Mouse (Mus musculus): ENCODE measurements at regions not wholly inside any gene's neighbourhood (a gene's known extent, or its start where the extent isn't known, plus 50 kb on each side); places are given as distances from the start of the nearest gene placed in this dataset.

- Histone ChIP-seq H3K4me3 (ENCODE audit: control insufficient read depth in 1 of 2, insufficient read depth in 1 of 2, low read depth in 2 of 2, low read length in 2 of 2) (no peak overlapping the region), H3K27ac (ENCODE audit: control insufficient read depth, low read depth, low read length) (no peak overlapping the region), H3K9ac (ENCODE audit: control insufficient read depth, low read depth, low read length, poor library complexity, severe bottlenecking) (no peak overlapping the region), H3K4me1 (ENCODE audit: control insufficient read depth in 1 of 2, insufficient read depth in 2 of 2, low read length in 2 of 2) (no peaks in the 10 kb centered on the region), H3K27me3 (ENCODE audit: control insufficient read depth in 1 of 2, insufficient read depth in 2 of 2, low read length in 2 of 2) (no peaks in the 10 kb centered on the region), H3K9me3 (replicated peaks; ENCODE audit: insufficient read depth, low read length) (no peaks in the 10 kb centered on the region), H3K36me3 (ENCODE audit: control insufficient read depth in 1 of 2, insufficient read depth in 2 of 2, low read length in 2 of 2) (no peaks in the 10 kb centered on the region), H3K79me2 (ENCODE audit: control insufficient read depth, insufficient read depth, low read length, poor library complexity) (no peaks in the 10 kb centered on the region)
- no peak for DNase-seq (ENCODE audit: low read depth, low spot score)
- TF ChIP-seq CTCF (IDR thresholded peaks at IDR 0.05 in 2 of 3, conservative IDR thresholded peaks at IDR 0.05 in 1 of 3; ENCODE audit: control insufficient read depth in 1 of 3, insufficient read depth in 1 of 3, low read depth in 2 of 3, low read length in 3 of 3, poor library complexity in 1 of 3, severe bottlenecking in 1 of 3) (no peak), TAL1 (IDR thresholded peaks at IDR 0.05; ENCODE audit: low read length) (no peak), POLR2AphosphoS2 (IDR thresholded peaks at IDR 0.05; ENCODE audit: low read length) (no peak), UBTF (IDR thresholded peaks at IDR 0.05; ENCODE audit: borderline replicate concordance, insufficient read depth, low read depth, low read length) (no peak), RCOR1 (IDR thresholded peaks at IDR 0.05; ENCODE audit: low read depth, low read length) (no peak), NRF1 (IDR thresholded peaks at IDR 0.05; ENCODE audit: insufficient read depth, low read depth, low read length, poor library complexity, severe bottlenecking) (no peak), MYC (IDR thresholded peaks at IDR 0.05; ENCODE audit: low read depth, low read length) (no peak), ZC3H11A (IDR thresholded peaks at IDR 0.05; ENCODE audit: low read depth, low read length) (no peak), CHD1 (IDR thresholded peaks at IDR 0.05; ENCODE audit: low read depth, low read length) (no peak), MEF2A (IDR thresholded peaks at IDR 0.05; ENCODE audit: extremely low read depth, insufficient replicate concordance, low read depth, low read length, poor library complexity, severe bottlenecking) (no peak)
Measured at GRCm38 (mm10) chr11:32883062-32883852, 58.9 kb upstream of the Smim23 start.

DNA sequence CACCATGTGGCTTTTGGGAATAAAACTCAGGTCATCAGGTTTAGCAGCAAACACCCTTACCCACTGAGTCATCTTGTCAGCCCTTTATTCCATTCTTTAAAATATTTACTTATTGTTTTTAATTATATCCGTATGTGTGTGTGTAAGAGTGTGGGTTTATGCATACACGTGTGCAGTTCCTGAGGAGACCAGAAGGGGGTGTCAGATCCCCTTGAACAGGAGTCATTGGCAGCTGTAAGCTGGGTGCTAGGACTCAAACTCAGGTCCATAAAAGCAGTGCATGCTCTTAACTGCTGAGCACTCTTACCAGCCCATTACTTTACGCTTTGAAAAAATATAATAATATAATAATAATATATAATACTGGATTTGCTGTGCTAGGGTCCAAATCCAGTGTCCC is 54.6 kb upstream of the Smim23 start:
- Histone ChIP-seq H3K9me3 (replicated peaks; ENCODE audit: insufficient read depth, low read length) (no peaks in the 10 kb centered on the region), H3K79me2 (ENCODE audit: control insufficient read depth, insufficient read depth, low read length, poor library complexity) (no peaks in the 10 kb centered on the region), H3K4me1 (ENCODE audit: control insufficient read depth in 1 of 2, insufficient read depth in 2 of 2, low read length in 2 of 2) (no peaks in the 10 kb centered on the region), H3K27me3 (ENCODE audit: control insufficient read depth in 1 of 2, insufficient read depth in 2 of 2, low read length in 2 of 2) (no peaks in the 10 kb centered on the region), H3K36me3 (ENCODE audit: control insufficient read depth in 1 of 2, insufficient read depth in 2 of 2, low read length in 2 of 2) (no peaks in the 10 kb centered on the region), H3K4me3 (ENCODE audit: control insufficient read depth in 1 of 2, insufficient read depth in 1 of 2, low read depth in 2 of 2, low read length in 2 of 2) (no peak overlapping the region), H3K27ac (ENCODE audit: control insufficient read depth, low read depth, low read length) (no peak overlapping the region), H3K9ac (ENCODE audit: control insufficient read depth, low read depth, low read length, poor library complexity, severe bottlenecking) (no peak overlapping the region)
- TF ChIP-seq CTCF (IDR thresholded peaks at IDR 0.05 in 2 of 3, conservative IDR thresholded peaks at IDR 0.05 in 1 of 3; ENCODE audit: control insufficient read depth in 1 of 3, insufficient read depth in 1 of 3, low read depth in 2 of 3, low read length in 3 of 3, poor library complexity in 1 of 3, severe bottlenecking in 1 of 3) (peak in 1 of 3 experiments; percentile 22; a peak in 1 of 6 replicates), BHLHE40 (IDR thresholded peaks at IDR 0.05; ENCODE audit: borderline replicate concordance, low read depth, low read length) (no peak)
- peak; percentile 5 for DNase-seq (ENCODE audit: low read depth, low spot score)
